Mouse (Mus musculus) embryonic fibroblast, embryonic 13.5 days (primary cell): ENCODE measurements around the gene Wdr70.

ENCODE experiments used
- CTCF ChIP-seq: IDR thresholded peaks from 2 replicates; pipeline ENCODE4 v1.5.1; 2011; ENCODE audit warnings: mild to moderate bottlenecking, control low read depth, low read length, moderate library complexity, borderline replicate concordance; ENCODE audit not compliant: insufficient read depth
- POLR2A ChIP-seq: IDR thresholded peaks from 2 replicates; pipeline ENCODE4 v1.6.1; 2011; ENCODE audit warnings: low read depth, mild to moderate bottlenecking, control low read depth, low read length, moderate library complexity

DNA sequence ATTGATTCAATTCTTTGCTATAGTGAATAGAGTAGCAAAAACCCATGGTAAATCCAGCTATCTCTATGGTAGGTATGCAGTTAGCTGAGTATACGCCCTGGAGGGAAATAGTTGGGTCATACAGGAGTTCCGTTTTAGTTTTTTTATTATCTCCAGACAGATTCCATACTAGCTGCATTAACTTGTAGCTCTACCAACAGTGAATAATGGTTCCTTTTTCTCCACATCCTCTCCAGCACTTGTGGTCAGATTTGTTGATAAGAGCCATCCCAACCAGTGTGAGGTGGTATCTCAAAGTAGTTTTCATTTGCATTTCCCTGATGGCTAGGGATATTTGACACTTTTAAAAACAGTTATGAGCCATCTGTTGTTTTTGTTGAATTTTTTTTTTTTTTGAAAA lies 100.9 kb downstream of the Wdr70 start:
- TF ChIP-seq CTCF (no peak), POLR2A (no peak)
